Mouse (Mus musculus): Measurements from ENCODE around the gene Pnp2. TPM values are rescaled to one million over a fixed set of nuclear protein-coding genes. Genes with fewer than 3 reads are reported as not detected.

The Pnp2 gene
- polyA plus RNA-seq, 1 experiment from 2014 or later, result 2.8 TPM

DNA sequence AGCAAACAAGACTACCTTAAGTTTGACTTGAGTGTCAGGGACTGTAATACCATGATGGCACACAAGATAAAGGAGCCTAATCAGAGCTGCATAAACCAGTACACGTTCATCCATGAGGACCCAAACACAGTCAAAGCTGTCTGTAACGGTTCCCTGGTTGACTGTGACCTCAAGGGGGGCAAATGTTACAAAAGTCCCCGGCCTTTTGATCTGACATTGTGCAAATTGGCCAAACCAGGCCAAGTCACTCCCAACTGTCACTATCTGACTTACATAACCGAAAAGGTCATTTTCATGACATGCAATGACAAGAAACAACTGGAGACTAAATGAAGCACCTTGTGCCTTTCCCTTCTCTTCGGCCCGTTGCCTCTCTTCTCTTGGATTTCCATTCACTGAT is 53.8 kb downstream of the Pnp2 start:
- no peak overlapping the region for H3K27ac ChIP-seq (ENCODE audit: low read depth, low read length)
- no peak overlapping the region for H3K9ac ChIP-seq (ENCODE audit: low read depth, low read length)
- H3K27me3 ChIP-seq (replicated peaks; ENCODE audit: control insufficient read depth, insufficient read depth, low read length), result no peaks in the 10 kb centered on the region
- H3K4me2 ChIP-seq, result no peak overlapping the region
- H3K4me3 ChIP-seq (ENCODE audit: low read depth, low read length), result no peak overlapping the region
- no peaks in the 10 kb centered on the region for H3K36me3 ChIP-seq (ENCODE audit: control insufficient read depth, insufficient read depth, low read length)
- H3K4me1 ChIP-seq (replicated peaks; ENCODE audit: control insufficient read depth, insufficient read depth, low read length), result no peaks in the 10 kb centered on the region
- no peak for ATAC-seq (replicated peaks; ENCODE audit: low FRiP score)
- no peaks in the 10 kb centered on the region for H3K9me3 ChIP-seq (ENCODE audit: control insufficient read depth, low read length)
- 80% methylated on average over 6 of the region's 6 CpGs for WGBS
- no peak for DNase-seq (ENCODE audit: low spot score)

Other genes starting within 250 kb of the Pnp2 start
- gene Olfr748, start 248.6 kb upstream of the Pnp2 start, polyA plus RNA-seq (2014; fragmentation: Nextera tagmentation; extraction: Ambion mirVana), result not detected in 2 replicates
- not detected in 2 replicates for gene Olfr749, start 210.9 kb upstream of the Pnp2 start, polyA plus RNA-seq (2014; fragmentation: Nextera tagmentation; extraction: Ambion mirVana)
- 43.5 and 44.6 TPM in 2 replicates for gene Ttc5, start 170.5 kb upstream of the Pnp2 start, polyA plus RNA-seq (2014; fragmentation: Nextera tagmentation; extraction: Ambion mirVana)
- not detected in 2 replicates for gene Ccnb1ip1, start 148.3 kb upstream of the Pnp2 start, polyA plus RNA-seq (2014; fragmentation: Nextera tagmentation; extraction: Ambion mirVana)
- gene Parp2, start 148.2 kb upstream of the Pnp2 start, polyA plus RNA-seq (2014; fragmentation: Nextera tagmentation; extraction: Ambion mirVana), result 76.7 and 77.5 TPM in 2 replicates
- 4.6 and 5.5 TPM in 2 replicates for gene Tep1, start 85.4 kb upstream of the Pnp2 start, polyA plus RNA-seq (2014; fragmentation: Nextera tagmentation; extraction: Ambion mirVana)
- 0.34 and 0.47 TPM in 2 replicates for gene Klhl33, start 58.5 kb upstream of the Pnp2 start, polyA plus RNA-seq (2014; fragmentation: Nextera tagmentation; extraction: Ambion mirVana)
- 116 and 119 TPM in 2 replicates for gene Osgep, start 31.1 kb upstream of the Pnp2 start, polyA plus RNA-seq (2014; fragmentation: Nextera tagmentation; extraction: Ambion mirVana)
- 251 and 267 TPM in 2 replicates for gene Apex1, start 31.0 kb upstream of the Pnp2 start, polyA plus RNA-seq (2014; fragmentation: Nextera tagmentation; extraction: Ambion mirVana)
- gene Pip4p1, start 25.1 kb upstream of the Pnp2 start, polyA plus RNA-seq (2014; fragmentation: Nextera tagmentation; extraction: Ambion mirVana), result 36.9 and 42.2 TPM in 2 replicates
- gene Pnp, start 24.9 kb upstream of the Pnp2 start, polyA plus RNA-seq (2014; fragmentation: Nextera tagmentation; extraction: Ambion mirVana), result 86.7 and 87.7 TPM in 2 replicates
- not detected in 2 replicates for gene Gm49342, start 11.5 kb upstream of the Pnp2 start, polyA plus RNA-seq (2014; fragmentation: Nextera tagmentation; extraction: Ambion mirVana)
- gene Rnase10, start 51.8 kb downstream of the Pnp2 start, polyA plus RNA-seq (2014; fragmentation: Nextera tagmentation; extraction: Ambion mirVana), result not detected in 2 replicates
- not detected in 2 replicates for gene Rnase9, start 85.9 kb downstream of the Pnp2 start, polyA plus RNA-seq (2014; fragmentation: Nextera tagmentation; extraction: Ambion mirVana)
- not detected in 2 replicates for gene Rnase11, start 94.2 kb downstream of the Pnp2 start, polyA plus RNA-seq (2014; fragmentation: Nextera tagmentation; extraction: Ambion mirVana)
- 1.4 and 1.6 TPM in 2 replicates for gene Rnase12, start 101.7 kb downstream of the Pnp2 start, polyA plus RNA-seq (2014; fragmentation: Nextera tagmentation; extraction: Ambion mirVana)
- gene Olfr750, start 118.4 kb downstream of the Pnp2 start, polyA plus RNA-seq (2014; fragmentation: Nextera tagmentation; extraction: Ambion mirVana), result not detected in 2 replicates
- 13.3 and 13.6 TPM in 2 replicates for gene Rnase4, start 135.1 kb downstream of the Pnp2 start, polyA plus RNA-seq (2014; fragmentation: Nextera tagmentation; extraction: Ambion mirVana)
- gene Ang, start 135.2 kb downstream of the Pnp2 start, polyA plus RNA-seq (2014; fragmentation: Nextera tagmentation; extraction: Ambion mirVana), result 3.6 and 4.0 TPM in 2 replicates
- gene Eddm3b, start 158.4 kb downstream of the Pnp2 start, polyA plus RNA-seq (2014; fragmentation: Nextera tagmentation; extraction: Ambion mirVana), result not detected in 2 replicates
- gene Rnase6, start 167.9 kb downstream of the Pnp2 start, polyA plus RNA-seq (2014; fragmentation: Nextera tagmentation; extraction: Ambion mirVana), result 3.2 and 4.2 TPM in 2 replicates
- gene Rnase1, start 190.8 kb downstream of the Pnp2 start, polyA plus RNA-seq (2014; fragmentation: Nextera tagmentation; extraction: Ambion mirVana), result not detected in 2 replicates
- gene Rnase2b, start 206.3 kb downstream of the Pnp2 start, polyA plus RNA-seq (2014; fragmentation: Nextera tagmentation; extraction: Ambion mirVana), result not detected in 2 replicates
- not detected in 2 replicates for gene Ang2, start 243.2 kb downstream of the Pnp2 start, polyA plus RNA-seq (2014; fragmentation: Nextera tagmentation; extraction: Ambion mirVana)
- not detected in 2 replicates for gene Ear14, start 247.4 kb downstream of the Pnp2 start, polyA plus RNA-seq (2014; fragmentation: Nextera tagmentation; extraction: Ambion mirVana)

Measured in liver, embryonic 11.5 days (tissue).